Mouse (Mus musculus): ENCODE results near the gene Afmid. TPM values are rescaled to one million over a fixed set of nuclear protein-coding genes. Genes with fewer than 3 reads are reported as not detected.
A peak's percentile ranks its signal among the peaks of the same experiment; 100 is the strongest.

The Afmid gene
- total and polyA plus RNA-seq, 3 experiments = 3.3 to 3.8 TPM; not detected in 1

DNA sequence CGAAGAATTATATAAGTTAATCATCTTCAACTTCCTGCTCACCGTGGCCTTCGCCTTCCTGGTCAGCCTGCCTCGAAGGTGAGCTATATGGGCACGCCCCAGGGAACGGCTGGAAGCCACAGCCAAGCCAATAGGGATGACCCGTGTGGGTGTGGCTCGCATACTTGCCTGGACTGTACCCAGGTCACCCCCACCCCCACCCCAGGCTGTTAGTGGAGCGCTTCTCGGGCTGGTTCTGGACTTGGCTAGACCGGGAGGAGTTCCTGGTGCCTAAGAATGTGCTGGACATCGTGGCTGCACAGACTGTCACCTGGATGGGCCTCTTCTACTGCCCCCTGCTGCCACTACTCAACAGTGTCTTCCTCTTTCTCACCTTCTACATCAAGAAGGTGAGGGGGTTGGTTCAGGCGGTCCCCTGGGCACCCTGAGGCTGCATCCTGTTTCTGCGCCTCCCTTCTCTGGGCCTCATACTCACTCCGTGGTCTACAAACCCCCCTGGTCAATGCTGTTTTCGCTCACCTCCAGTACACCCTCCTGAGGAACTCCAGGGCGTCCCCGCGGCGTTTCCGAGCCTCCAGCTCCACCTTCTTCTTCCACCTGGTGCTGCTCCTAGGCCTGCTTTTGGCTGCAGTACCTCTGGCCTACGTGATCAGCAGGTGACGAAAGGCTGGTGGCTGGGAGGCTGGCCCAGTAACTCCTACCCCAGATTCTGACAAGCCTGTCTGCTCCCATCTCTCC lies 34.9 kb upstream of the Afmid start:
- Histone ChIP-seq H3K36me3 (ENCODE audit: control insufficient read depth in 1 of 2, insufficient read depth in 2 of 2, low read length in 2 of 2) (no peaks in the 10 kb centered on the region), H3K9me3 (replicated peaks; ENCODE audit: insufficient read depth, low read length) (no peaks in the 10 kb centered on the region), H3K79me2 (ENCODE audit: control insufficient read depth, insufficient read depth, low read length, poor library complexity) (no peaks in the 10 kb centered on the region), H3K4me3 (ENCODE audit: control insufficient read depth in 1 of 2, insufficient read depth in 1 of 2, low read depth in 2 of 2, low read length in 2 of 2) (no peak overlapping the region), H3K27ac (ENCODE audit: control insufficient read depth, low read depth, low read length) (no peak overlapping the region), H3K9ac (ENCODE audit: control insufficient read depth, low read depth, low read length, poor library complexity, severe bottlenecking) (no peak overlapping the region), H3K27me3 (ENCODE audit: control insufficient read depth in 1 of 2, insufficient read depth in 2 of 2, low read length in 2 of 2) (no peaks in the 10 kb centered on the region), H3K4me1 (ENCODE audit: control insufficient read depth in 1 of 2, insufficient read depth in 2 of 2, low read length in 2 of 2) (no peaks in the 10 kb centered on the region)
- TF ChIP-seq CTCF (IDR thresholded peaks at IDR 0.05 in 2 of 3, conservative IDR thresholded peaks at IDR 0.05 in 1 of 3; ENCODE audit: control insufficient read depth in 1 of 3, insufficient read depth in 1 of 3, low read depth in 2 of 3, low read length in 3 of 3, poor library complexity in 1 of 3, severe bottlenecking in 1 of 3) = peak; percentile 22 to 50 (median 40); a peak in 5 of 6 replicates
- no peak for TF ChIP-seq POLR2A (IDR thresholded peaks at IDR 0.05; ENCODE audit: control insufficient read depth in 1 of 2, insufficient read depth in 1 of 2, low read depth in 1 of 2, low read length in 2 of 2, poor library complexity in 1 of 2)
- DNase-seq (ENCODE audit: low read depth, low spot score) = no peak

- no peaks in the 10 kb centered on the region for H3K27me3 ChIP-seq (ENCODE audit: control insufficient read depth in 1 of 2, insufficient read depth in 2 of 2, low read length in 2 of 2)
- H3K27ac ChIP-seq (ENCODE audit: control insufficient read depth, low read depth, low read length) = no peak overlapping the region
- H3K9ac ChIP-seq (ENCODE audit: control insufficient read depth, low read depth, low read length, poor library complexity, severe bottlenecking) = no peak overlapping the region
- TF ChIP-seq GATA1 (IDR thresholded peaks at IDR 0.05; ENCODE audit: low read depth, low read length) (no peak), NELFE (IDR thresholded peaks at IDR 0.05; ENCODE audit: low read depth, low read length) (no peak), ETS1 (IDR thresholded peaks at IDR 0.05; ENCODE audit: low read depth, low read length) (no peak), MAZ (IDR thresholded peaks at IDR 0.05; ENCODE audit: low read depth, low read length) (no peak), ZC3H11A (IDR thresholded peaks at IDR 0.05; ENCODE audit: low read depth, low read length) (no peak), MXI1 (IDR thresholded peaks at IDR 0.05; ENCODE audit: low read depth, low read length) (no peak), RCOR1 (IDR thresholded peaks at IDR 0.05; ENCODE audit: low read depth, low read length) (no peak), EP300 (IDR thresholded peaks at IDR 0.05; ENCODE audit: low read depth in 1 of 2, low read length in 2 of 2) (no peak), E2F4 (IDR thresholded peaks at IDR 0.05; ENCODE audit: borderline replicate concordance, low read depth, low read length) (no peak), SIN3A (IDR thresholded peaks at IDR 0.05; ENCODE audit: low read length) (no peak), RAD21 (IDR thresholded peaks at IDR 0.05; ENCODE audit: low read depth, low read length) (no peak), MYC (IDR thresholded peaks at IDR 0.05; ENCODE audit: low read depth, low read length) (no peak), CHD2 (IDR thresholded peaks at IDR 0.05; ENCODE audit: low read length) (no peak), POLR2AphosphoS2 (IDR thresholded peaks at IDR 0.05; ENCODE audit: low read length) (no peak), KAT2A (conservative IDR thresholded peaks at IDR 0.05; ENCODE audit: low read depth, low read length) (no peak), CTCF (IDR thresholded peaks at IDR 0.05 in 2 of 3, conservative IDR thresholded peaks at IDR 0.05 in 1 of 3; ENCODE audit: control insufficient read depth in 1 of 3, insufficient read depth in 1 of 3, low read depth in 2 of 3, low read length in 3 of 3, poor library complexity in 1 of 3, severe bottlenecking in 1 of 3) (no peak)
- no peak overlapping the region for H3K4me3 ChIP-seq (ENCODE audit: control insufficient read depth in 1 of 2, insufficient read depth in 1 of 2, low read depth in 2 of 2, low read length in 2 of 2)
- no peaks in the 10 kb centered on the region for H3K9me3 ChIP-seq (replicated peaks; ENCODE audit: insufficient read depth, low read length)
- H3K4me1 ChIP-seq (ENCODE audit: control insufficient read depth in 1 of 2, insufficient read depth in 2 of 2, low read length in 2 of 2) = no peaks in the 10 kb centered on the region
- DNase-seq (ENCODE audit: low read depth, low spot score) = no peak
- H3K36me3 ChIP-seq (ENCODE audit: control insufficient read depth in 1 of 2, insufficient read depth in 2 of 2, low read length in 2 of 2) = no peaks in the 10 kb centered on the region
- H3K79me2 ChIP-seq (ENCODE audit: control insufficient read depth, insufficient read depth, low read length, poor library complexity) = no peaks in the 10 kb centered on the region
Measured at GRCm38 (mm10) chr11:117791441-117791761, 34.3 kb upstream of the Afmid start.
